Comparison of ENCODE assay signal across 21 mouse cellular contexts in genomic region chr13:117594494-117595182, GRCm38 (mm10). TPM values are rescaled to one million over a fixed set of nuclear protein-coding genes. Genes with fewer than 3 reads are reported as not detected.
DNase-seq lines count a peak whose midpoint lies in the region; ATAC-seq lines count a peak whose summit lies in the region.
"Had no signal": no experiment of that assay in that cellular context is flagged by ENCODE, and none has a peak within 500 bp of the region (broad histone marks: within the 10 kb centered on the region; RNA-seq: fewer than 3 reads in every experiment).

No protein-coding gene starts in this region.

- no peaks in the 10 kb centered on the region for H3K27me3 ChIP-seq in neural tube, embryonic 12.5 days (replicated peaks)
- H3K27me3 ChIP-seq in neural tube, embryonic 15.5 days (replicated peaks), result no peaks in the 10 kb centered on the region
- no peaks in the 10 kb centered on the region for H3K27me3 ChIP-seq in intestine, embryonic 16.5 days (replicated peaks; ENCODE audit: control insufficient read depth, insufficient read depth, low read length)
- H3K27me3 ChIP-seq: embryonic facial prominence, embryonic 15.5 days; forebrain, embryonic 15.5 days; heart, embryonic 15.5 days; hindbrain, embryonic 15.5 days had no signal

- ATAC-seq in neural tube, embryonic 12.5 days (ENCODE audit: low FRiP score, low read depth), result 0 out of 2 replicates have a peak, but pooled peaks have one; percentile 48
- no peak for ATAC-seq in neural tube, embryonic 15.5 days (ENCODE audit: low FRiP score)
- ATAC-seq in intestine, embryonic 16.5 days, result peak; percentile 91
- no peak for ATAC-seq in CD4-positive, CD25-positive, alpha-beta regulatory T cell, adult 4 months
- ATAC-seq: forebrain, embryonic 15.5 days had no signal

- 51% methylated on average over 10 of the region's 10 CpGs for WGBS in neural tube, embryonic 12.5 days
- WGBS in neural tube, embryonic 15.5 days, result 56% methylated on average over 10 of the region's 10 CpGs
- WGBS in intestine, embryonic 16.5 days, result 56% methylated on average over 10 of the region's 10 CpGs

- DNase-seq in embryo, embryonic 9.5 days (ENCODE audit: extremely low spot score), result peak; percentile 7
- no peak for DNase-seq in adrenal gland, adult 18-20 months (ENCODE audit: low spot score in 2 of 2)
- no peak for DNase-seq in gastrocnemius, postnatal 14 days
- DNase-seq: adrenal gland, postnatal 25 days; cerebellum, adult 18-20 months; heart, adult 2 months; heart, postnatal 14 days; kidney, adult 2 months had no signal

- no peaks in the 10 kb centered on the region for H3K36me3 ChIP-seq in neural tube, embryonic 12.5 days
- H3K36me3 ChIP-seq in neural tube, embryonic 15.5 days, result no peaks in the 10 kb centered on the region
- H3K36me3 ChIP-seq in intestine, embryonic 16.5 days (ENCODE audit: control insufficient read depth, insufficient read depth, low read length), result no peaks in the 10 kb centered on the region
- H3K36me3 ChIP-seq: embryonic facial prominence, embryonic 15.5 days; forebrain, embryonic 15.5 days; G1E; heart, embryonic 15.5 days; hindbrain, embryonic 15.5 days had no signal

- H3K27ac ChIP-seq in neural tube, embryonic 12.5 days, result no peak overlapping the region
- no peak overlapping the region for H3K27ac ChIP-seq in neural tube, embryonic 15.5 days (replicated peaks)
- no peak overlapping the region for H3K27ac ChIP-seq in intestine, embryonic 16.5 days (ENCODE audit: low read length)
- H3K27ac ChIP-seq: embryonic facial prominence, embryonic 15.5 days; forebrain, embryonic 15.5 days; heart, adult 2 months; heart, embryonic 15.5 days; hindbrain, embryonic 15.5 days had no signal

- H3K4me2 ChIP-seq in neural tube, embryonic 12.5 days (replicated peaks), result no peak overlapping the region
- H3K4me2 ChIP-seq in neural tube, embryonic 15.5 days, result no peak overlapping the region
- no peak overlapping the region for H3K4me2 ChIP-seq in intestine, embryonic 16.5 days (ENCODE audit: low read depth, low read length)
- H3K4me2 ChIP-seq: embryonic facial prominence, embryonic 15.5 days; forebrain, embryonic 15.5 days; heart, embryonic 11.5 days; heart, embryonic 15.5 days; hindbrain, embryonic 15.5 days had no signal

- no peaks in the 10 kb centered on the region for H3K9me3 ChIP-seq in neural tube, embryonic 12.5 days
- H3K9me3 ChIP-seq in neural tube, embryonic 15.5 days (replicated peaks), result no peaks in the 10 kb centered on the region
- no peaks in the 10 kb centered on the region for H3K9me3 ChIP-seq in intestine, embryonic 16.5 days (ENCODE audit: control insufficient read depth, low read length)
- H3K9me3 ChIP-seq: embryonic facial prominence, embryonic 15.5 days; forebrain, embryonic 15.5 days; heart, embryonic 15.5 days; hindbrain, embryonic 15.5 days had no signal

- H3K4me1 ChIP-seq in neural tube, embryonic 12.5 days, result no peaks in the 10 kb centered on the region; the same call in 1 of the 2 replicates
- no peaks in the 10 kb centered on the region for H3K4me1 ChIP-seq in neural tube, embryonic 15.5 days
- H3K4me1 ChIP-seq in intestine, embryonic 16.5 days (ENCODE audit: control insufficient read depth, insufficient read depth, low read length), result no peaks in the 10 kb centered on the region
- H3K4me1 ChIP-seq: embryonic facial prominence, embryonic 15.5 days; forebrain, embryonic 15.5 days; heart, embryonic 15.5 days; hindbrain, embryonic 15.5 days had no signal

- intact Hi-C loops in gastrocnemius, postnatal 14 days (cut with DNase I; ENCODE audit: low total_unique reads), result no loop called here

- no peak overlapping the region for H3K9ac ChIP-seq in neural tube, embryonic 12.5 days
- no peak overlapping the region for H3K9ac ChIP-seq in neural tube, embryonic 15.5 days (replicated peaks)
- H3K9ac ChIP-seq in intestine, embryonic 16.5 days (ENCODE audit: low read depth, low read length), result no peak overlapping the region
- H3K9ac ChIP-seq: embryonic facial prominence, embryonic 15.5 days; forebrain, embryonic 15.5 days; heart, embryonic 15.5 days; hindbrain, embryonic 15.5 days had no signal

- no peak overlapping the region for H3K4me3 ChIP-seq in neural tube, embryonic 12.5 days
- no peak overlapping the region for H3K4me3 ChIP-seq in neural tube, embryonic 15.5 days (replicated peaks)
- no peak overlapping the region for H3K4me3 ChIP-seq in intestine, embryonic 16.5 days (ENCODE audit: low read length)
- H3K4me3 ChIP-seq: embryonic facial prominence, embryonic 15.5 days; erythroblast, embryonic 14.5 days; forebrain, embryonic 15.5 days; heart, adult 2 months; heart, embryonic 15.5 days; hindbrain, embryonic 15.5 days had no signal

RNA-seq across cellular contexts. Expression of gene Hcn1, which starts 7.5 kb away (rescaled TPM):
- 0.33 TPM in 2 replicates for polyA plus RNA-seq in neural tube, embryonic 12.5 days (2016; fragmentation: Nextera tagmentation; extraction: Ambion mirVana)
- polyA plus RNA-seq in neural tube, embryonic 15.5 days (2015; fragmentation: Nextera tagmentation; extraction: Ambion mirVana), result 0.68 and 1.2 TPM in 2 replicates
- 0.01 and 0.02 TPM in 2 replicates for polyA plus RNA-seq in intestine, embryonic 16.5 days (2015; fragmentation: Nextera tagmentation; extraction: Ambion mirVana)
- total RNA-seq in adrenal gland, adult 18-20 months (2021), result under 1 TPM; 0.03 to 0.06 TPM
- under 1 TPM; 0.07 to 0.21 TPM for total RNA-seq in gastrocnemius, postnatal 14 days (2021)
- under 1 TPM in 1 of 2 experiments, not detected in 1; 0.03 TPM for polyA plus RNA-seq in CD4-positive, CD25-positive, alpha-beta regulatory T cell, adult 4 months (2017; shearing (Covaris generic))
- total RNA-seq: common myeloid progenitor, adult 5-6 weeks had no signal
- polyA plus RNA-seq: G1E; gonadal fat pad, adult 2 months had no signal

Comparison
In these comparisons a context has a peak if more than half of its experiments do, and no peak if none do; other contexts are left out.
1. ATAC-seq: peak in neural tube, embryonic 12.5 days (single experiment) and intestine, embryonic 16.5 days (single experiment); none in neural tube, embryonic 15.5 days (single experiment) and CD4-positive, CD25-positive, alpha-beta regulatory T cell, adult 4 months (single experiment).